Mouse (Mus musculus): ENCODE results near the gene 2310030G06Rik. TPM values are rescaled to one million over a fixed set of nuclear protein-coding genes. Genes with fewer than 3 reads are reported as not detected.
A peak's percentile ranks its signal among the peaks of the same experiment; 100 is the strongest.

The 2310030G06Rik gene
- polyA plus RNA-seq, 1 experiment from 2014 or later = 15.9 TPM

- H3K36me3 ChIP-seq = no peaks in the 10 kb centered on the region
- WGBS = 47% methylated on average over 6 of the region's 6 CpGs
- H3K4me1 ChIP-seq (replicated peaks) = no peaks in the 10 kb centered on the region
- H3K27ac ChIP-seq = no peak overlapping the region
- H3K4me2 ChIP-seq (replicated peaks) = no peak overlapping the region
- H3K4me3 ChIP-seq (replicated peaks) = no peak overlapping the region
- H3K9ac ChIP-seq = no peak overlapping the region
- ATAC-seq = no peak
- no peaks in the 10 kb centered on the region for H3K27me3 ChIP-seq (replicated peaks)
- H3K9me3 ChIP-seq = no peaks in the 10 kb centered on the region
These were observed 15.3 kb upstream of the 2310030G06Rik start for GRCm38 (mm10) chr9:50761520-50762243.

DNA sequence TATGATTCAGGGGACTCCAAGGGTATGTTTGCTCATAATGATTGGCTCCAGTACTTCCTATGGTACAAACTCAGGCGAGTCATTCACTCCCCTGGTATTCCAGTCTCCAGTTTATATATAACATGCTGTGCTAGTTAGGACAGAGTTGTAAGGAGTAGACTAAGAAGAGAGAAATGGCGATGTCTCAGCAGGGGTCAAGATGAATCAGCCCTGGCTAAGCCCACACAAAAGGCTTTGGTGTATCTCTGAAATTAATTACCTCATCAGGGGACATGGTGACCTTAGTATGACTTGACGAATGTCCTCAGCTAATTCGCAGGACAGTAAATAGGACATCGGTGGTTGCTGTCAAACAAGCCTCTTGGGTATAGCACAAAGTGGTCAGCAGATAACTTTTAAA, 10.4 kb upstream of the 2310030G06Rik start:
- WGBS = 64% methylated on average over 5 of the region's 5 CpGs

DNA sequence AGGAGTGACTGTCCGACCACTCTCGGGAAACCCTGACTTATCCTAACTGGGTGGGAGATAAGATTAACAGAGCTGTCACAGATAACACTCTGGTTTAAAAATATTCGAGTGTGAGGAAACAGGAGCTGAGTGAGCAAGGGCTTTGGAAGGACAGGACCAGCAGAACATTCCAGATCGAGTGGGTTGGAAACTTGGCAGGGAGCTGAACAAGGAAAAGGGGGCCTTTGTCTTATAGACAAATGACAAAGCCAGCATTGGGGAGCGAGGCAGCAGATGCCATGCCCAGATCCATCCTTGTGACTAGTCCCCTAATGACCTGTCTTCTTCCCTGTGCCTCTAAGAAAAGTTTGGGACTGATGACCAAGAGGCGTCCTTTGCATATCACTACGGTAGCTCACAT, 7.6 kb upstream of the 2310030G06Rik start:
- Histone ChIP-seq H3K4me2 (replicated peaks) (peak overlapping the region; percentile 40), H3K4me1 (replicated peaks) (peaks cover 9% of the 10 kb centered on the region; the same call in 1 of the 2 replicates), H3K27ac (no peak overlapping the region), H3K36me3 (no peaks in the 10 kb centered on the region), H3K27me3 (replicated peaks) (no peaks in the 10 kb centered on the region), H3K9ac (no peak overlapping the region), H3K4me3 (replicated peaks) (peak overlapping the region; percentile 4; the same call in 1 of the 2 replicates), H3K9me3 (no peaks in the 10 kb centered on the region)
- WGBS = 51% methylated on average over 7 of the region's 7 CpGs
- no peak for ATAC-seq

More for the DNA sequence above, 10.4 kb upstream of the 2310030G06Rik start:
- ATAC-seq = no peak
- peaks cover 9% of the 10 kb centered on the region; the same call in 1 of the 2 replicates for H3K4me1 ChIP-seq (replicated peaks)
- H3K9me3 ChIP-seq = no peaks in the 10 kb centered on the region
- no peaks in the 10 kb centered on the region for H3K27me3 ChIP-seq (replicated peaks)
- H3K4me3 ChIP-seq (replicated peaks) = no peak overlapping the region
- no peak overlapping the region for H3K27ac ChIP-seq
- no peak overlapping the region for H3K9ac ChIP-seq
- no peaks in the 10 kb centered on the region for H3K36me3 ChIP-seq
- H3K4me2 ChIP-seq (replicated peaks) = no peak overlapping the region

GRCm38 (mm10) chr9:50752784-50753615, 6.7 kb upstream of the 2310030G06Rik start:
- Histone ChIP-seq H3K9me3 (no peaks in the 10 kb centered on the region), H3K9ac (0 out of 2 replicates have a peak overlapping the region, but pooled peaks have one; percentile 5), H3K27me3 (replicated peaks) (no peaks in the 10 kb centered on the region), H3K4me3 (replicated peaks) (peak overlapping the region; percentile 24), H3K36me3 (no peaks in the 10 kb centered on the region), H3K4me2 (replicated peaks) (peak overlapping the region; percentile 40), H3K27ac (peak overlapping the region; percentile 56; the same call in 1 of the 2 replicates), H3K4me1 (replicated peaks) (peaks cover 9% of the 10 kb centered on the region; the same call in 1 of the 2 replicates)
- ATAC-seq = peak; percentile 77
- 58% methylated on average over 17 of the region's 17 CpGs for WGBS

DNA sequence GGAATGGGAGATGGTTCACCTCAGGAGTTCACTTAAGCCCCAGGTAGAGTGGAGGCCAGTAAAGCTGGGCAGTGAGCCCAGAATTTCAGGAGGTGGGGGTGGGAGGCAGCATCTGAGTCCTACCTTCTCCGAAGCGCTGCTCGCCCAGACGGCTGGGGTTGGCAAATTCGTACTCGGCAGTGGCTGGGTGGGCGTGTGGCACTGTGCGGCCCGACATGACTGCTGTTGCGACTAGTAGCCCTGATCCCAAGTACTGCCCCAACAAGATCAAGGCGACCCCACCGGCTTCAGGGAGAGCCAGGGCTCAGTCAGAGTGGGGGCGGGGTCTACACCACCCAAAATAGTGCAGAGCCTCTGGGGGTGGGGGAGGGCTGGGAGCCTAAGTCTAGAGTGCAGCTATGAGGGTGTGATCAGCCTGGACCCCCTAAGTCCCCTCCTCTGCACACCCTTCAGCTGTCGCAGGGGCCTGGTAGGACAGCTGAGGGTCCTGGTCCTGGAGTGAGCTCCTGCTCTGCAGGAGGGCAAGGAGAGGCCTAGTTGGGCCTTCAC, 5.8 kb upstream of the 2310030G06Rik start, which contains the start of gene Hspb2:
Gene Hspb2 (minus strand): TSS at position 301 of the 549 bp plus-strand sequence.
- WGBS = 64% methylated on average over 14 of the region's 14 CpGs
- Histone ChIP-seq H3K4me2 (replicated peaks) (peak within 1 kb of the TSS; percentile 40), H3K9ac (0 out of 2 replicates have a peak within 1 kb of the TSS, but pooled peaks have one; percentile 5), H3K4me1 (replicated peaks) (peaks cover 9% of the 10 kb centered on the region; the same call in 1 of the 2 replicates), H3K9me3 (no peaks in the 10 kb centered on the region), H3K4me3 (replicated peaks) (peak within 1 kb of the TSS; percentile 24), H3K36me3 (no peaks in the 10 kb centered on the region), H3K27ac (peak within 1 kb of the TSS; percentile 56), H3K27me3 (replicated peaks) (no peaks in the 10 kb centered on the region)
- peak; percentile 35 for ATAC-seq

DNA sequence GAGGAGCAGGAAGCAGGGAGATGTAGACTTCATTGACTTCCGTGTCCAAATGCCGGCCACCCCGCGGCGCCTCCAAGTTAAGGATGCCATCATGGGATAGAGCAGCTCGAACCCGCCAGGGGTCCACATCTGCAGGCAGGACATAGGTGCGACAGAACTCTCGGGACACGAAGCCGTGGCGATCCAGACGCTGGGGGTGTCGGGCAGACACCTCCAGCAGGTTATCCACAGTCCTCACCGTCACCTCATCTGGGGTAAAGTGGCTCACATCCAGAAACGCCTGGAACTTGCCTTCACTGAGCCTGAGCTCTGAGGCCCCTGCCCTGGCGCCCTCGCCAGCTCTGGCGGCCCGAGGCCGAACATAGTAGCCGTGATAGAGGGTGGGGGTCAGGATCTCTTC, 5.0 kb upstream of the 2310030G06Rik start, which contains the start of gene Cryab:
Gene Cryab (plus strand): TSS at position 3 of the 400 bp plus-strand sequence.
- Histone ChIP-seq H3K4me3 (replicated peaks) (no peak within 1 kb of the TSS), H3K9ac (no peak within 1 kb of the TSS)

GRCm38 (mm10) chr9:50750706-50751105, 4.4 kb upstream of the 2310030G06Rik start:
- Histone ChIP-seq H3K4me3 (replicated peaks) (no peak overlapping the region), H3K9ac (no peak overlapping the region), H3K9me3 (no peaks in the 10 kb centered on the region), H3K27me3 (replicated peaks) (no peaks in the 10 kb centered on the region), H3K4me2 (replicated peaks) (no peak overlapping the region), H3K36me3 (no peaks in the 10 kb centered on the region), H3K27ac (no peak overlapping the region), H3K4me1 (replicated peaks) (peaks cover 9% of the 10 kb centered on the region; the same call in 1 of the 2 replicates)
- WGBS = 77% methylated on average over 6 of the region's 6 CpGs
- ATAC-seq = no peak

More for the DNA sequence above, 5.0 kb upstream of the 2310030G06Rik start, which contains the start of gene Cryab:
- Histone ChIP-seq H3K27ac (peak within 1 kb of the TSS; percentile 56), H3K4me1 (replicated peaks) (peaks cover 9% of the 10 kb centered on the region; the same call in 1 of the 2 replicates), H3K9me3 (no peaks in the 10 kb centered on the region), H3K27me3 (replicated peaks) (no peaks in the 10 kb centered on the region), H3K4me2 (replicated peaks) (peak within 1 kb of the TSS; percentile 14; the same call in 1 of the 2 replicates), H3K36me3 (no peaks in the 10 kb centered on the region)
- 70% methylated on average over 22 of the region's 22 CpGs for WGBS
- no peak for ATAC-seq

DNA sequence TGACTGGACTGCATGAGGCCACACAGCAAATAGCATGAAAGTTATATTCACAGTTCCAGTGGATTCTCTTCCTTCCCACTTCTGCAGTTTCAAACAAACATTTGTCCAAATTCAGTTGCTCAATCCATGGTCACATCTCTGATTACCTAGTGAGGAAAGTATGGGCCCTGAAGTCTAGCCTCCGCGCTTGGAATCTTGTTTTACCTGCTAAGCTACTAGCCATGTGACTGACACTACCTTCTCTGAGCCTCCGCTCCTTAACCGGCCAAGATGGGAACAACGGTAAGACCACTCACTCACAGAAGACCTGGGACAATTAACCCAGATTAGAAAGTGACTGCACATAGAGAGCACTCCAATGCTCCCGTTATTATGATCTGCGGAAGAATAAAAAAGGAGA, 530 bp downstream of the 2310030G06Rik start:
- H3K9me3 ChIP-seq = no peaks in the 10 kb centered on the region
- H3K27ac ChIP-seq = peak overlapping the region; percentile 94
- H3K4me2 ChIP-seq (replicated peaks) = peak overlapping the region; percentile 73
- WGBS = 10% methylated on average over 7 of the region's 7 CpGs
- no peaks in the 10 kb centered on the region for H3K27me3 ChIP-seq (replicated peaks)
- H3K9ac ChIP-seq = peak overlapping the region; percentile 70
- ATAC-seq = peak; percentile 72
- H3K36me3 ChIP-seq = no peaks in the 10 kb centered on the region; the same call in 1 of the 2 replicates
- H3K4me1 ChIP-seq (replicated peaks) = no peaks in the 10 kb centered on the region; the same call in 1 of the 2 replicates
- H3K4me3 ChIP-seq (replicated peaks) = peak overlapping the region; percentile 51

- Histone ChIP-seq H3K36me3 (no peaks in the 10 kb centered on the region; the same call in 1 of the 2 replicates), H3K9ac (no peak overlapping the region), H3K4me2 (replicated peaks) (no peak overlapping the region), H3K4me1 (replicated peaks) (peaks cover 7% of the 10 kb centered on the region), H3K9me3 (no peaks in the 10 kb centered on the region), H3K4me3 (replicated peaks) (no peak overlapping the region), H3K27me3 (replicated peaks) (no peaks in the 10 kb centered on the region), H3K27ac (no peak overlapping the region)
- ATAC-seq = no peak
- 78% methylated on average over 2 of the region's 2 CpGs for WGBS
These were observed 3.6 kb downstream of the 2310030G06Rik start for GRCm38 (mm10) chr9:50742744-50743143.

- Histone ChIP-seq H3K27ac (no peak overlapping the region), H3K4me2 (replicated peaks) (no peak overlapping the region), H3K27me3 (replicated peaks) (no peaks in the 10 kb centered on the region), H3K9ac (no peak overlapping the region), H3K36me3 (no peaks in the 10 kb centered on the region; the same call in 1 of the 2 replicates), H3K4me3 (replicated peaks) (no peak overlapping the region), H3K9me3 (no peaks in the 10 kb centered on the region), H3K4me1 (replicated peaks) (peaks cover 7% of the 10 kb centered on the region)
- WGBS = 80% methylated on average over 3 of the region's 3 CpGs
- no peak for ATAC-seq
These were observed 4.1 kb downstream of the 2310030G06Rik start for GRCm38 (mm10) chr9:50742261-50742660.

GRCm38 (mm10) chr9:50740867-50741784, 5.2 kb downstream of the 2310030G06Rik start:
- Histone ChIP-seq H3K4me3 (replicated peaks) (no peak overlapping the region), H3K9me3 (no peaks in the 10 kb centered on the region), H3K27me3 (replicated peaks) (no peaks in the 10 kb centered on the region), H3K9ac (no peak overlapping the region), H3K36me3 (no peaks in the 10 kb centered on the region; the same call in 1 of the 2 replicates), H3K27ac (no peak overlapping the region), H3K4me1 (replicated peaks) (peaks cover 7% of the 10 kb centered on the region), H3K4me2 (replicated peaks) (no peak overlapping the region)
- ATAC-seq = no peak
- 83% methylated on average over 14 of the region's 14 CpGs for WGBS
